Mouse (Mus musculus) limb, embryonic 11.5 days (tissue): ENCODE results near the gene Idh2. TPM values are rescaled to one million over a fixed set of nuclear protein-coding genes. Genes with fewer than 3 reads are reported as not detected.

Experiments used
- ATAC-seq: fragments of 200-750 bp; cut with Nextera tagmentation; 2 replicates; pipeline ENCODE4 v1.8.0; 2017; ENCODE audit warnings: low read depth; ENCODE audit not compliant: insufficient number of reproducible peaks, low FRiP score, low TSS enrichment
- DNase-seq: peaks from one replicate; pipeline ENCODE4 v3.0.0-alpha.2; 2015; ENCODE audit warnings: low spot score
- H3K27ac ChIP-seq: fragments of 300-500 bp; sonication (generic); replicated peaks from 2 replicates; pipeline ENCODE4 v1.5.1; 2014; ENCODE audit warnings: low read depth, mild to moderate bottlenecking, low read length
- H3K27me3 ChIP-seq: fragments of 300-500 bp; sonication (generic); 2 replicates; pipeline ENCODE4 v1.6.1; 2014; ENCODE audit warnings: mild to moderate bottlenecking, low read length, mixed read lengths; ENCODE audit not compliant: control insufficient read depth, insufficient read depth
- H3K36me3 ChIP-seq: fragments of 300-500 bp; sonication (generic); 2 replicates; pipeline ENCODE4 v1.6.1; 2014; ENCODE audit warnings: mild to moderate bottlenecking, low read length, moderate library complexity, mixed read lengths; ENCODE audit not compliant: control insufficient read depth, insufficient read depth
- H3K4me1 ChIP-seq: fragments of 300-500 bp; sonication (generic); 2 replicates; pipeline ENCODE4 v1.6.1; 2014; ENCODE audit warnings: low read length, mixed read lengths; ENCODE audit not compliant: control insufficient read depth, insufficient read depth
- H3K4me2 ChIP-seq: fragments of 300-500 bp; sonication (generic); 2 replicates; pipeline ENCODE4 v1.6.1; 2014; ENCODE audit warnings: low read depth, mild to moderate bottlenecking, moderate library complexity; ENCODE audit not compliant: severe bottlenecking
- H3K4me3 ChIP-seq: fragments of 300-500 bp; sonication (generic); 2 replicates; pipeline ENCODE4 v1.5.1; 2014; ENCODE audit warnings: low read depth, low read length
- H3K9ac ChIP-seq: fragments of 300-500 bp; sonication (generic); 2 replicates; pipeline ENCODE4 v1.6.1; 2014; ENCODE audit warnings: mild to moderate bottlenecking, low read length
- H3K9me3 ChIP-seq: fragments of 300-500 bp; sonication (generic); 2 replicates; pipeline ENCODE4 v1.6.1; 2016; ENCODE audit warnings: low read length; ENCODE audit not compliant: control insufficient read depth
- WGBS: fragments of 180-500 bp; shearing (Covaris S2); extraction: QIAGEN DNeasy Blood & Tissue Kit; methylation state at CpG from one replicate; pipeline ENCODE4 v1.1.7; 2014; 5-methylcytosine and 5-hydroxymethylcytosine counted together
- polyA plus RNA-seq: library from polyadenylated mRNA; unstranded; fragments of >200 nt; fragmentation: Nextera tagmentation; extraction: Ambion mirVana; gene quantifications from 2 replicates; pipeline ENCODE4 v1.2.1, GENCODE M21; 2014

The Idh2 gene
- polyA plus RNA-seq, 1 experiment from 2014 or later: 555 TPM

- no peaks in the 10 kb centered on the region for H3K9me3 ChIP-seq
- H3K4me3 ChIP-seq: peak overlapping the region; percentile 97
- H3K4me2 ChIP-seq: peak overlapping the region; percentile 90
- no peaks in the 10 kb centered on the region for H3K27me3 ChIP-seq
- H3K36me3 ChIP-seq: peaks cover 3% of the 10 kb centered on the region; the same call in 1 of the 2 replicates
- peak overlapping the region; percentile 90 for H3K27ac ChIP-seq
- H3K9ac ChIP-seq: peak overlapping the region; percentile 99
- DNase-seq: peak; percentile 79
- WGBS: under 1% methylated on average over 50 of the region's 52 CpGs
- ATAC-seq: peak; percentile 80
- H3K4me1 ChIP-seq: peaks cover 8% of the 10 kb centered on the region; the same call in 1 of the 2 replicates
Observed at GRCm38 (mm10) chr7:80114451-80115223, 555 bp downstream of the Idh2 start.

- ATAC-seq: no peak
- WGBS: 15% methylated on average over 10 of the region's 10 CpGs
Observed at GRCm38 (mm10) chr7:80113989-80114388, 1.2 kb downstream of the Idh2 start.

GRCm38 (mm10) chr7:80111066-80112045, 3.8 kb downstream of the Idh2 start:
- H3K36me3 ChIP-seq: peaks cover 3% of the 10 kb centered on the region; the same call in 1 of the 2 replicates
- H3K4me2 ChIP-seq: no peak overlapping the region
- H3K27ac ChIP-seq: no peak overlapping the region
- H3K4me1 ChIP-seq: peaks cover 8% of the 10 kb centered on the region; the same call in 1 of the 2 replicates
- H3K27me3 ChIP-seq: no peaks in the 10 kb centered on the region
- no peak overlapping the region for H3K4me3 ChIP-seq
- ATAC-seq: no peak
- no peak for DNase-seq
- H3K9ac ChIP-seq: no peak overlapping the region
- no peaks in the 10 kb centered on the region for H3K9me3 ChIP-seq
- 88% methylated on average over 9 of the region's 9 CpGs for WGBS

More at GRCm38 (mm10) chr7:80113989-80114388, 1.2 kb downstream of the Idh2 start:
- DNase-seq: peak; percentile 45
- Histone ChIP-seq H3K9ac (peak overlapping the region; percentile 99), H3K27me3 (no peaks in the 10 kb centered on the region), H3K4me2 (peak overlapping the region; percentile 90), H3K4me3 (peak overlapping the region; percentile 97), H3K9me3 (no peaks in the 10 kb centered on the region), H3K27ac (peak overlapping the region; percentile 90), H3K36me3 (peaks cover 3% of the 10 kb centered on the region; the same call in 1 of the 2 replicates), H3K4me1 (peaks cover 8% of the 10 kb centered on the region; the same call in 1 of the 2 replicates)

- WGBS: 96% methylated on average over 1 of the region's 1 CpGs
- no peak overlapping the region for H3K9ac ChIP-seq
- H3K27me3 ChIP-seq: no peaks in the 10 kb centered on the region
- H3K27ac ChIP-seq: no peak overlapping the region
- DNase-seq (no peak), ATAC-seq (no peak)
- H3K4me2 ChIP-seq: no peak overlapping the region
- no peaks in the 10 kb centered on the region for H3K4me1 ChIP-seq
- no peak overlapping the region for H3K4me3 ChIP-seq
- H3K9me3 ChIP-seq: no peaks in the 10 kb centered on the region
- H3K36me3 ChIP-seq: peaks cover 9% of the 10 kb centered on the region
Observed at GRCm38 (mm10) chr7:80106441-80106840, 8.8 kb downstream of the Idh2 start.

- 93% methylated on average over 4 of the region's 4 CpGs for WGBS
- Histone ChIP-seq H3K27me3 (no peaks in the 10 kb centered on the region), H3K4me1 (no peaks in the 10 kb centered on the region), H3K4me2 (no peak overlapping the region), H3K27ac (no peak overlapping the region), H3K9ac (no peak overlapping the region), H3K36me3 (peaks cover 11% of the 10 kb centered on the region), H3K4me3 (no peak overlapping the region), H3K9me3 (no peaks in the 10 kb centered on the region)
- DNase-seq: no peak
- ATAC-seq: no peak
Observed at GRCm38 (mm10) chr7:80105637-80106390, 9.4 kb downstream of the Idh2 start.

GRCm38 (mm10) chr7:80103335-80103734, 11.9 kb downstream of the Idh2 start:
- 92% methylated on average over 3 of the region's 3 CpGs for WGBS
- H3K9me3 ChIP-seq: no peaks in the 10 kb centered on the region
- ATAC-seq: no peak
- H3K4me3 ChIP-seq: no peak overlapping the region
- H3K4me2 ChIP-seq: no peak overlapping the region
- no peak overlapping the region for H3K9ac ChIP-seq
- H3K27me3 ChIP-seq: no peaks in the 10 kb centered on the region
- DNase-seq: no peak
- H3K4me1 ChIP-seq: no peaks in the 10 kb centered on the region
- H3K27ac ChIP-seq: no peak overlapping the region
- peaks cover 24% of the 10 kb centered on the region for H3K36me3 ChIP-seq

- peaks cover 34% of the 10 kb centered on the region for H3K36me3 ChIP-seq
- DNase-seq (no peak), ATAC-seq (no peak)
- no peak overlapping the region for H3K4me3 ChIP-seq
- H3K4me2 ChIP-seq: no peak overlapping the region
- no peaks in the 10 kb centered on the region for H3K4me1 ChIP-seq
- WGBS: 92% methylated on average over 13 of the region's 13 CpGs
- no peak overlapping the region for H3K27ac ChIP-seq
- H3K9me3 ChIP-seq: no peaks in the 10 kb centered on the region
- no peaks in the 10 kb centered on the region for H3K27me3 ChIP-seq
- H3K9ac ChIP-seq: no peak overlapping the region
Observed at GRCm38 (mm10) chr7:80098389-80098976, 16.7 kb downstream of the Idh2 start.
